Mouse (Mus musculus) C2C12 (cell line): Measurements from ENCODE around the gene Rflnb.

Experiments used
- CEBPB ChIP-seq: IDR thresholded peaks from one replicate; pipeline ENCODE4 v1.6.1; 2011; ENCODE audit warnings: low read depth, mild to moderate bottlenecking, control low read depth, moderate library complexity
- CTCF ChIP-seq: IDR thresholded peaks from one replicate; pipeline ENCODE4 v1.5.1; 2011; ENCODE audit not compliant: control insufficient read depth, insufficient read depth, insufficient read length
- MAX ChIP-seq: IDR thresholded peaks from one replicate; pipeline ENCODE4 v1.6.1; 2011; ENCODE audit warnings: mild to moderate bottlenecking, control low read depth
- MYOG ChIP-seq: IDR thresholded peaks from one replicate; pipeline ENCODE4 v1.6.1; 2011; ENCODE audit not compliant: control insufficient read depth, insufficient read length; ENCODE audit errors: extremely low read depth
- USF1 ChIP-seq: IDR thresholded peaks from one replicate; pipeline ENCODE4 v1.6.1; 2011; ENCODE audit warnings: low read depth, mild to moderate bottlenecking, control low read depth, moderate library complexity

DNA sequence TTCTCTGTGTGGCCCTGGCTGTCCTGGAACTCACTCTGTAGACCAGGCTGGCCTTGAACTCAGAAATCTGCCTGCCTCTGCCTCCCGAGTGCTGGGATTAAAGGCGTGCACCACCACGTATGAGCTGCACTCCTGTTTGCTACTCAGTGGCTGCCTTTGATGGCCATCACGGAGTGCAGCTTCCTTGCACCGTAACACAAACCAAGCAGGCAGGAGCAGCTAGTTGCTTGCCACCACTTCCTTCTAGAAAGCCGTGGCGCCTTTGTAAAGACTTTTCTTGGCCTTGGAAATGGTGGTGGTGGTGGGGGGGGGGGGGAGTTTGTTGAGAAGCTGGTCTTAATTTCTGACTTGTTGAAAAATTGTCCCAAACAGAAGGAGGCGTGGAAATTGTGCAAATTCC lies 12.5 kb upstream of the Rflnb start:
- TF ChIP-seq CTCF (no peak), MAX (no peak), MYOG (no peak), USF1 (no peak), CEBPB (no peak)
